27 mouse cellular contexts compared by ENCODE assay signal in genomic region chr1:81954507-81954906, GRCm38 (mm10).
A peak's percentile ranks its signal among the peaks of the same experiment; 100 is the strongest.
DNase-seq lines count a peak whose midpoint lies in the region; ATAC-seq lines count a peak whose summit lies in the region.
"Had no signal": no experiment of that assay in that cellular context is flagged by ENCODE, and none has a peak within 500 bp of the region (broad histone marks: within the 10 kb centered on the region; RNA-seq: fewer than 3 reads in every experiment).

No protein-coding gene starts in this region.

- no peaks in the 10 kb centered on the region for H3K4me1 ChIP-seq in embryonic facial prominence, embryonic 15.5 days
- peaks cover 18% of the 10 kb centered on the region for H3K4me1 ChIP-seq in forebrain, embryonic 10.5 days
- H3K4me1 ChIP-seq: hindbrain, embryonic 10.5 days; intestine, embryonic 15.5 days had no signal

- peak; percentile 29; the same call in 1 of the 2 replicates for ATAC-seq in embryonic facial prominence, embryonic 15.5 days (ENCODE audit: insufficient number of reproducible peaks, low FRiP score, low TSS enrichment, low read depth)
- ATAC-seq: activated CD4-positive, CD25-positive, alpha-beta regulatory T cell, adult 4 months; CD4-positive, CD25-positive, alpha-beta regulatory T cell, adult 4 months; forebrain, embryonic 14.5 days; hindbrain, embryonic 16.5 days; intestine, embryonic 15.5 days had no signal

- 32% methylated on average over 2 of the region's 2 CpGs for WGBS in embryonic facial prominence, embryonic 15.5 days
- WGBS in forebrain, embryonic 10.5 days, result 75% methylated on average over 2 of the region's 2 CpGs

- no peak overlapping the region for H3K4me2 ChIP-seq in embryonic facial prominence, embryonic 15.5 days (replicated peaks)
- H3K4me2 ChIP-seq: heart, embryonic 12.5 days; heart, embryonic 15.5 days; hindbrain, embryonic 13.5 days; intestine, embryonic 15.5 days had no signal

- DNase-seq in 3134 (ENCODE audit: extremely low read depth, insufficient read length, low spot score) (peak; percentile 16), 3T3-L1 (ENCODE audit: low read depth, low spot score) (peak; percentile 80)
- no peak for DNase-seq in forebrain, embryonic 10.5 days (ENCODE audit: extremely low spot score, low spot score)
- DNase-seq in thymus, postnatal 4 days, result no peak
- no peak for DNase-seq in thymus, postnatal 10 days (ENCODE audit: low spot score in 2 of 2)
- DNase-seq: adrenal gland, adult 8-10 months; adrenal gland, postnatal 25 days; B cell, adult 2 months; cerebellum, adult 11-12 months; cerebellum, adult 8-10 months; cerebellum, postnatal 10 days; cerebellum, postnatal 36 days; embryo, embryonic 11 days; gastrocnemius, postnatal 25 days; heart, adult 18-20 months; heart, postnatal 10 days; heart, postnatal 36 days had no signal

- H3K9ac ChIP-seq in embryonic facial prominence, embryonic 15.5 days, result no peak overlapping the region
- H3K9ac ChIP-seq: heart, embryonic 12.5 days; heart, embryonic 15.5 days; hindbrain, embryonic 13.5 days; intestine, embryonic 15.5 days had no signal

- no peaks in the 10 kb centered on the region for H3K27me3 ChIP-seq in embryonic facial prominence, embryonic 15.5 days
- H3K27me3 ChIP-seq in forebrain, embryonic 10.5 days (ENCODE audit: poor library complexity, severe bottlenecking), result no peaks in the 10 kb centered on the region
- H3K27me3 ChIP-seq: heart, embryonic 12.5 days; heart, embryonic 15.5 days; hindbrain, embryonic 13.5 days; intestine, embryonic 15.5 days had no signal

- no peaks in the 10 kb centered on the region for H3K9me3 ChIP-seq in embryonic facial prominence, embryonic 15.5 days (replicated peaks)
- H3K9me3 ChIP-seq in forebrain, embryonic 10.5 days, result no peaks in the 10 kb centered on the region
- H3K9me3 ChIP-seq: heart, embryonic 12.5 days; heart, embryonic 15.5 days; hindbrain, embryonic 10.5 days; hindbrain, embryonic 13.5 days; intestine, embryonic 15.5 days had no signal

- no peak overlapping the region for H3K27ac ChIP-seq in embryonic facial prominence, embryonic 15.5 days (replicated peaks)
- no peak overlapping the region for H3K27ac ChIP-seq in forebrain, embryonic 10.5 days
- H3K27ac ChIP-seq: heart, embryonic 15.5 days; hindbrain, embryonic 10.5 days; hindbrain, embryonic 13.5 days; intestine, embryonic 15.5 days had no signal

- no peaks in the 10 kb centered on the region for H3K36me3 ChIP-seq in embryonic facial prominence, embryonic 15.5 days
- no peaks in the 10 kb centered on the region for H3K36me3 ChIP-seq in forebrain, embryonic 10.5 days (replicated peaks)
- H3K36me3 ChIP-seq: heart, embryonic 12.5 days; heart, embryonic 15.5 days; hindbrain, embryonic 10.5 days; hindbrain, embryonic 13.5 days; intestine, embryonic 15.5 days had no signal

- H3K4me3 ChIP-seq in embryonic facial prominence, embryonic 15.5 days (replicated peaks), result no peak overlapping the region
- no peak overlapping the region for H3K4me3 ChIP-seq in forebrain, embryonic 10.5 days
- H3K4me3 ChIP-seq: heart, embryonic 12.5 days; heart, embryonic 15.5 days; hindbrain, embryonic 10.5 days; hindbrain, embryonic 13.5 days; intestine, embryonic 15.5 days had no signal

Comparison
In these comparisons a context has a peak if more than half of its experiments do, and no peak if none do; other contexts are left out.
1. DNase-seq: peak in 3134 (single experiment) and 3T3-L1 (single experiment); none in forebrain, embryonic 10.5 days (single experiment), thymus, postnatal 4 days (single experiment) and thymus, postnatal 10 days (0 of 2).